Mouse (Mus musculus) kidney, postnatal 14 days (tissue): ENCODE results near the gene Gpr137.

ENCODE experiments used
- DNase-seq: peaks from one replicate; pipeline ENCODE4 v3.0.0; 2022; ENCODE audit warnings: mixed read lengths

Gene Gpr137

DNA sequence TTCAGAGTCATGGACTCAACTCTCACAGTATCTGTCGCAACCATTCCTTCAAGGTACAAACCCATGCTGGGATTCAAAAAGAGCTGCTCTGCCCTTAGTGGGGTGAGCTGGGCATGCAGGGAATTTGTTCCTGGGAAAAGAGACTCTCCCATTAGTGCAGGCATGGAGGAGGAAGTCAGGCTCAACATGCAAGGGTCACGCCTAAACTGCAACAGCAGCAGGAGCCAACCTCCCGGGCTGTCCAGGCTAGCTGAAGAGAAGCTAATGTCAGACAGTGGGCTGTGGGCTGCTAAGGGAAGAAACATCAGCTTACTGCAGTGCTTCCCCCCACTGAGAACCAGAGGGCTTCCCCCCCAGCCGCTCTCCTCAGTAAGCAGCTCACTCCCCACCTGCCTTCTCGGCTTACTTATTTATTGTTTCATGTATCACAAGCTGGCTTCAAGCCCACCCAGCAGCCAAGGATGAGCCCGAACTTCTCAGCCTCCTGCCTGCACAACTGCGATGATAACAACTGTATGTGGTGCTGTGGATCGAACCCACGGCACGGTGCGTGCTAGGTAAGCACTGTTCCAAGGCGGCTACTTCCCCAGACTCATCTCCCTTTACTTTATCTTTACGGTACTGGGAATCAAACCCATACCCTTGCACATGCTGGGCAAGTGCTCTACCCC, 30.1 kb upstream of the Gpr137 start:
- DNase-seq, result no peak

DNA sequence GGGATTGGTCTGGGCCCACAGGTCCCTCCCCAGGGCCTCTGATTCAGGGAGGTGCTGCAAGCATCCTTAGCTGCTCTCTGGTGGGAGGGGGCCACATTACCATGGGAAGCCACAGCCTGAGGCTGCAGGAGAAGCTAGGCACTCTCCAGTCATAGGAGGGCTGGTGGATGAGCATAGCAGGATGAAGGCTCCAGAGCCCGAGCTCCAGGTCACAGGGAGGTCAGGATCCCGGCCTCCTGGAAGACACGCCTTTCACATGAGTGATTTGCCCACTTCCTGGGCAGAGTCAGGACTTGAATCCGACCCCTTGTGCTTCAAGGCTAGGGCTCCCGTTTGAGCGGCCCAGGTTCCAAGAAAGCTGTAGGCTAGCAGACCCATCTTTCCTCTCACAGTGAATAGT, 29.4 kb upstream of the Gpr137 start:
- DNase-seq, result no peak

DNA sequence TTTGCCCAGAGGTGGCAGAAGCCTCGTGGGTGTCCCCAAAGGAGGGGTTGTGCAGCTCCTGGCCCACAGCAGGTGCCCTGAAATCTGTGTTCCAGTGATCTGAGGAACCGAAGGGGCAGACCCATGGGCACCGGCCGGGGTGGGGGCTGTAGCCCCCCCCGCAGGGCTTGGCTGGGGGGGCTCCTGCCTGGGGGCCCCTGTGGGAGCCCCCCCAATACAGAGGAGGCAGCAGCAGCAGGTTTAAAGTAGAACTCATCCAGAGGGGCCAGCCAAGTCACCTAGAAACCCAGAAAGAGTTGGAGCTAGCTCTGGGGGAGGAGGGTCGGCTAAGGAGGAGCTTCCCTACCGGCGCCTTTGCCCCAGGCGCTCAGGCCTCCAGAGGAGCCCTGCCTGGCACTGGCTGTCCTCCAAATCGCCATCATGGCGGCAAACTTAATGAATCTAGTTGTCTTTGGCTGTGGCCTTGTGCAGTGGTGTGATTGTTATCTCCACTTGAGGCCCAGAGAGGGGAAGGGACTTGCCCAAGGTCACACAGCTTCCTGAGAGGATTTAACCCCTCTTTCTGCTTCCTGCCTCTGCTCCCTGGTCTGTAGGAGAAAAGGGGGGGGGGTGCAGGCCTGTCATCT, 28.3 kb upstream of the Gpr137 start:
- no peak for DNase-seq

DNA sequence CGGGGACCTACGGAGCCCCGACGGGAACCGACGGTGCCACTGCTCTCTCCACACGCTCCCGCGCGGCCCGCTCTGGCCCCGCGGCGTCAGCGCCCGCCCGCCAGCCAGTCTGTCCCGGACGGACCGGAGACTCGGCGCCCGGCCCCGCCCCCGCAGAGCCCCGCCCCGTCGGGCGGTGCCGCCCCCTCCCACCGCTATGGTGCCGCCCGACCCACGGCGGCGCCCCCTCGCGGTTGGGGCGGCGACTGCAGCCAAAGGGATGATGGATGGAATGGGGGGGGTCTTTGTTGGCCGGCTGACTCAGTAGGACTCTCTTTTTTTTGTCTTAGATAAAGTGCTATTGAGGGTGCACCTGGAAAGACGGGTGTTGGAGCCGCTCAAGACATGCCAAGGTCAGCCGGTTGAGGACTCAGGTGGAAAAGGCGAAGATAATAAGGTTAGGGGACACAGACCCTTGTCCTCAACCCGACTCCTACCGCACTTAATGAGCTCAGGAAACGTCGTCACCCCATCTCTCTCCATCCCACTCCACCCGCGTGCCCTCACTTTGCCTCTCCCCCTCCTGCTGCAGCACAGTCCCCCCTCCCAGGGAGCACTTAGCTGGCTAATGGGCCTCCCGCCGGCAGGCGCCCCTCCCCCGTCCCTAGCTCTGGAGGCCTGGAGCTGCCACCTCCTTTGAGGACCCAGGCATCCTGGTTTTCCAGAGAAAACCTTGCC, 27.5 kb upstream of the Gpr137 start:
- peak; percentile 89 for DNase-seq

DNA sequence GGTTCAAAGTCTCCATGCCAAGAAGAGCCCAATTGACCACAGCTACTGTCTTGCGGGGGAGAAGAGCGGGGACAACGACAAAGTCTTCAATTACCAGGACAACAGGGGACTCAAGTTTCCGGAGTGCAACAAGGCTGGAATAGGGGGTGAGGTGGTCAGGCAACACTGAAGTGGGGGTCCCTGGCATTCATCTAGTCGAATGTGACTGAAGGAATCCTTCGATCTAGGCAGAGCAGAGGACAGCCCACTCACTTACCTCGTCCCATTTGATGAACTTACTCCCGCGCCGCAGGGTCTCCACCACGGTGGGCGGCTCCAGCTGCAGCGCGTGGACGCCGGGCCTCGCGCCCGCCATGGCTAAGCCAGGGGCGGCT, 27.0 kb upstream of the Gpr137 start:
- no peak for DNase-seq

DNA sequence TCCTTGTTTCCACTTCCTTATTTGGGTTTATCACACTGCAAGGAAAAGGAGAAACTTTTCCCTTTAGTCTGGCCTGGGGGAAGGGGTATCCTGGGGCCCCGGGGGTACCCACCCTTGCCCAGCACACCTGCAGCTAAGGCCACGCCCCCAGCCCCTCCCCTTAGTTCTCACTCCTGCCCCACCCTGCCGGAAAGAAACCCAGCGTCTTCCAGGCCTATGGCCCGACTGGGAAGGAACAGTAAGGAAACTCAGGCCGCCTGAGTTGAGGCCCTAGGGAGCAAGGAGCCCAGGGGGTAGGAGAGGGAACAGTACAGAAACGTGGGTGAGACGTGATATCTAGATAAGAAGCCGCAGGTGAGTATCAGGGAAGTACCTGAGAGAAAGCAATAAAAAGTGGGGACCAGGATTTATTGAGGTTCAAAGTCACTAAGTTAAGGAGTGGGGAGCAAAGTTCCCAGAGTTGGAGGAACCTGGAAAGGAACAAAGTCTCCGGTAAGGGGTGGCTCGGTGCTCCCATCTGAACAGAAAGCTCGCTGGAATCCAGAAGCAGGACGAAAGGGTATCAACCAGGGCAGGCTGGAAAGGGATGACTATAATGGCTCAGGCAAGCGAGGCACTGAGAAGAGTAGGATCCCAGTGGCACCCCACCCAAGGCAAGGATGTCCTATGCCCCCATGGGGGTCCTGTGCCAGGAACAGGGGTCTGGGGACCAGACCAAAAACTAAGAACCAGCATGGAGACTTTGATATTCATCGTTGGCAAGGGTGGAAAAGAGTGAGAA, 26.4 kb upstream of the Gpr137 start:
- peak; percentile 66 for DNase-seq

DNA sequence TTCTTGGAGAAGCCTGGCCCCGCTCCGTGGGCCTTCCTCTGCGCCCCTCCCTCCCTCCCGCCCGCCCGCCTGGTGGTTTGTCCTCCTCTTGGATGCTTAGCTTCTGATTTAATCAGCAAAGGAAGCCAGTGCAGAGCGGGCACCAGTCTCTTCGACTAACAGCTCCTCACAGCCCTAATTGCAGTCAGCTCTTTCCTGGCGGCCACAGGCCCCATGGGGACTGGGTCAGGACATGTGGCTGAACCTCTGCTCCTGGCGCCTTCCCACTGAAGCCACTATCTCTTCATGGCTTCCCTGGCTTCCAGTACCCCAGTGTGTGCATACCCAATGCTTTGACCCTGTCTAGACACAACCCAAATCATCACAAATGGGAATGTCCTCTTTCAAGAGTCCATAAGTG, 14.2 kb upstream of the Gpr137 start:
- no peak for DNase-seq

DNA sequence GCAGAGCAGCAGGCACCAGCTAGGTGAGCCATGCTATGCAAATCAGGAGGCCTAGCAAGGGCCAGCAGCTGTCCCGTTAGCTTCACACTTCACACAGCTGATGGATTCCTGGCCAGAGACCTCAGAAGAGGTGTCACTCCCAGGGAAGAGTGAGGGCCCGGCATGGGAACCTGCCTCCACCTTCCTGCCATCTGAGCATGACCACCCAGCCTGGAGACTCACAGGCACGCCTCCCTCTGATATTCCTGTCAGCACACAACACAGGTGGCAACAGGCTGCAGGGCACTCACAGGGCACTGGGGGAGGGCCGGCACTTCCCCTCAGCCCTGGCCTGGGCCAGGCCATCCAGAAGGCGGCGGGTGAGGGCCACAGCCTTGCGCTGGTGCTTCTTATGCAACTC, 13.1 kb upstream of the Gpr137 start:
- DNase-seq, result no peak

DNA sequence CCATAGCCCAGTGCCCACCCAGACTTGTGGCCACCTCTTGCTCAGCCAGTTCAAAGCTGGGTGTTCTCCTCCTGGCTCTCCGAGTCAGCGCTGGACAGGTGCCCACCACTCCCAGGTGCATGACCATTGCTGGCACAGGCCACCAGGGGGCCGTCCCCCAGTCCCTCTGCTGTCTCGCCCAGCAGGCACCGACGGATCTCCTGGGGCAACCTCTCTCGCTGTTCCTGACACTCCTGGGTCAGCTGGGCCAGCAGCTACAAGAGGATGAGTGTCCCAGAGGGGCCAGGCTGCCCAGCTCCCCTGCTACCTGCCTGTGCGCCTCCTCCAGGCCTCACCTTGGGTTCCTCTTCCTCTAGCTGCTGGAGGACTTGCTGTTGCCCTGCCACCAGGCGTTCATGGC, 11.8 kb upstream of the Gpr137 start:
- peak; percentile 78 for DNase-seq

DNA sequence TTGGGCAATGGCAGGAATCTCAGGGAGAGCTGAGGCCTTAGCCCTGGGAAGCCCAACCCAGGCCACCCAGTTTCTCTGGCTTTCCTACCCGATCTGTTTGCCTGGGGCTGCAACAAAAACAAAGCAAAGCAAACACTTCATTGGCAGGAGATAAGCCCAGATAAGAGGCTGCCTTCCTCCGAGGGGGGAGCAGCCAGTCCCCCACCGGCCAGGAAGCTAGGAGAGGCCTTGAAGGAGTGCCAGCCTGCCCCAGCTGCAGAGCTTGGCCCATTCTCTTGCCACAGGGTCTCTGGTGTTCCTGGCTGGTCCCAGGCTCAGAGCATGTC, 10.4 kb upstream of the Gpr137 start:
- peak; percentile 74 for DNase-seq

DNA sequence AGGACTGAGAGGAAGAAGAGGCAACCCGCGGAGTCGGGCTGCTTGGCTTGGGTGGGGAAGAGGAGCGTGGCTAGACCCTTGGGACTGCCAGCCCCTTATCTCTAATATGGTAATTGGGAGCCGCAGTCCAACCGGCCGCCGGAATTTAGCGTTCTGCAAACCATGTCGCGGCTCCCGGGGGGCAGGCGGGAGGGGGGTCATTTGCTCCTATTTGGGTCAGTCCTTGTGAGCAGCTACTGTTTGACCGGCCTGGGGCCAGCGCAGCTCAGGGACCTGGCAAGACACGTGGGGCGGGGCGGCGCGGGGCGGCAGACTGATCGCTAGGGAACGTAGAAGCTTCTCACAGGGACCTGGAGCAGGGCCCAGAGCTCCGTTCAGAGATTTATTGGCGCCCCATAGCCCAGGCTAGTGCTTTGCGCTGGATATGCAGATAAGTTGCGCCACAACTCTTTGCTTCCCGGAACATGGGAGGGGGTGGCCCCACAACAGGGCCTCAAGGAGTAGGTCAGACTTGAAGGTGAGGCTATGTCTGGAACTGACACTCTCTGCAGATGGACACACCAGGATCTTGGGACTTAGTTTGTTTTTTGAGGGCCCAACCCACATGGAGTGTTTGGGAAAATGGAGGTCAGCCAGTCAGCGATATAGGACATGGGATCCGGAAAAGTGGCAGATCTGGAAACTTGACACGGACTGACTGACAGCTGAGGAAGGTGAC, 9.9 kb upstream of the Gpr137 start:
- peak; percentile 92 for DNase-seq

DNA sequence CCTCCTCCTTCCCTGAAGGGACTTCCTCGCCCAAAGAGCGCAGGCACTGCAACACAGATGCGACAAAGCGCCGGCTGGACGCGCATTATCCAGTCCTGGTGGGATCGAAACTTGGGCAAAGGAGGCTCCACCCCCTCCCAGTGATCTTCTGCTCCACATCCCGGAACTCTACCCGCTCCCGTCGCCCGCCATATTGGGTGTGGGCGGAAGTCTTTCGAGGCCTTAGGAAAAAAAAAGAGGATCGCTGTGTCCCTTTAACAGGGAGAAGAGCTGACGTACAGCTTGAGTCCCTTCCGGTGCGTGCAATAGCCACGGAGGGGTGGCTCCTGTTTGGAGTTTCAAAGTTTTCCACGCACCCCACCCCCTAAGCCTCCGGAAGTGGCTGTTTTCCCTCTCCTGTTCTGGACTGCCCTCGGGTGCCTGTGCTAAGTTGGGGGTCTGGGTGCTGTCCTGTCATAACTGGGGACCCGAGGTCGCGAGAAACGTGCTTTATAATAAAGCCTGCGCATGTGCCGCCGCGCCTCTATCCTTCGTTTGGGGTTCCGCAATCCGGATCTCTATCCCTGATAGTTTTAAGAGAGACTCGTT, 9.2 kb upstream of the Gpr137 start:
- peak; percentile 97 for DNase-seq

DNA sequence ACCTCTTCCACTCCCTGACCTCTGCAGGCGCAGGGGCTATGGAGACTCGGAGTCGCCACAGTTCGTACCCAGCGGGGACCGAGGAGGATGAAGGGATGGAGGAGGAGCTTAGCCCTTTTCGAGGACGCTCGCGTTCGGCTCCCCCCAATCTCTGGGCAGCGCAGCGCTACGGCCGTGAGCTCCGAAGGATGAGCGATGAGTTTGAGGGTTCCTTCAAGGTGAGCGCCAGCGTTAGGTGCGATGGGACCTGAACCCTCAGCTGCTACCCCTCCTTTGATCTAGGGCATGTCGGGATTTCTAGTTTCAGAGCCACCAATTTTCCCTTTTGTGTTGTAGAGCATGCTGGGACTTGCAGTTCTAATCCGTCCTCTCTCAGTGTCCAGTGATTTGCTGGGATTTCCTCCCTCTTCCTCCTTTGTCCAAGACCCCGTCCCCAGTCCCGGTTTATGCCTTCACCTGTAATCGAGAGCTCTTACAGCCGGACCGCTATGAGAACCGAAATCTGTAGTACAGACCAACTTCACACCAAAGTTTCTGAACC, 8.4 kb upstream of the Gpr137 start:
- DNase-seq, result peak; percentile 72

DNA sequence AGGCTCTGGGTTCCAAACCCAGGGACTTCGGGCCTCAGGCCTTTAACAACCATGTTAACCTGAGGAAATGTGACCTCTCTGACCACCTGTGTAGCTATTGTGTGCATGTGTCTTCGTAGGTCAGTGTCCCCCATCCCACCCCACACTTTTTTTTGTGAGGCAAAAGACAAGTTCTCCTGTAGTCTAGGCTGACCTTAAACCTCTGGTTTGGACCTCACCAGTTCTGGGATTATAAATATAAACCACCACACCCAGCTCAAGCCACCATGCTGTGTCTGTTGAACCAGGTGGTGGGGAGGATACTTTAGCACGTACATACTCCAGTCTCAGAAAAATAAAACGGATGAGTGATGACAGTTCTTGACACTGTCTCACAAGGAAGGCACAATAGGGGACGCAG, 7.7 kb upstream of the Gpr137 start:
- no peak for DNase-seq

DNA sequence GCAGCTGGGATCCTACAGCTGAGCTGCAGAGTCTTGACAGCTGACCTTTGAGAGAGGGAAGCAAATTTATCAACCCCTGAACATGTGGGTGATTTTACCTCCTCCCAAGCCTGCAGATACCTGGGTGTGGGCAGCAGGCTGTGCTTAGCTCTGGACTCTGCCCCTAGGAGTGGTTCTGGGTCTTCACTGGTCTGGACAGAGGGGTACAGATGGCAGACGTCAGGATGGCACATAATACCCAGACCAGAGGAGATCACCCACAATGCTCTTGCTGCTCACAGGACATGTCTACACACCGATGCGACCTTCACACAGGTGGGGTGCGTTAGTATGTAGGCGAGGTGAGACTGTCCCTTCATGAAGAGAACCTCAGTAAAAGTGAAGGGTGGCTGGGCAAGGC, 7.3 kb upstream of the Gpr137 start:
- no peak for DNase-seq

DNA sequence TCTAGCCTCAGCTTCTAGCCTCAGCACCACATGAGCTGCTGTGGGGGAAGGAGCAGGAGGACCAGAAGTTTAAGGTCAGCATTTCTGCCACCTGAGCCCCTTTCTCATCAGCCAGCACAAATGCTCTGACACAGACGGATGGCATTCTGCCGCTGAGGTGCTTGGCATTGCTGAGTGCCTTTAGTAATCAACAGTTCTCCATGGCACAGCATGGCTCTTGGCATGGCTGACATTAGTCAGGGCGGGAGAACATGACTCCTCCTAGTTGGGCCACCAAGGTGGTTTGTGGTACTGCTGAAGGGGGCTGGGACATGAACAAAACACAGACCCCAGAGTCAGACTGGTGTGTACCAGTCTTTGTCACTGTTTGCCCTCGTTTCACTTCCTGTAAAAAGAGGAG, 5.9 kb upstream of the Gpr137 start:
- DNase-seq, result no peak

DNA sequence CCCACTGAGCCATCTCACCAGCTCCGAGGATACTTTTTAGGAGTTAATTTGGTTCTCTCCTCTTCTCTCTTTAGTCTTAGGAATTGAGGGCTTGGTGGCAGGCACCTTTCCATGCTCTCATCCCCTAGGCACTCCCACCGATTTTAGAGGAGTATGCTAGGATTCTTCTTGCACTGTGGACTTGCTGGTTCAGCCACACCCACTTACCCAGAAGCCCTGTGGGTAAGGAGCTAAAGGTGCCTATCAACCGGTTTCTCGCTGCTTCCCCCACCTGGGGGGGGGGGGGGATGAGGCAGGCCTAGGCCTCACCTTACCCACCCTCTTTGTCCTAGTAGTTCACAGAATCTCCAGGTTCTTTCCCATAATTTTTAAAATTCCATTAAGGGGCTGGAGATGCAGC, 5.5 kb upstream of the Gpr137 start:
- DNase-seq, result no peak

DNA sequence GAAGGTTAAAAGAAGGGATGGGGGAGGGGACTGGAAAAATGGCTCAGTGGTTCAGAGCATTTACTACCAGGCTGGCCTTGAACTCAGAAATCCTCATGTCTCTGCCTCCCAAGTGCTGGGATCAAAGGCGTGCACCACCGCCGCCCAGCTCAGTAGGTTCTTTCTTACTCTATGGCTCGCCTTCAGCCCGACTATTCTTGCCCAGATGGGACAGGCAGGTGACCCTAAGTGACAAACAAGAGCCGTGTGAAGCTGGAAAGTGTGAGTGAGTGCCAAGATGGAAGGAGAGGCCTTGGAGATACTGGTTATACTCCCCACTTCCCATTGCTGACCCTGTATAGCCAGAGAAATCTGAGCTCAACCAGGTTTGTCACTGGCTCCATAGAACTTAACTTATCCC, 1.4 kb upstream of the Gpr137 start:
- DNase-seq, result no peak

DNA sequence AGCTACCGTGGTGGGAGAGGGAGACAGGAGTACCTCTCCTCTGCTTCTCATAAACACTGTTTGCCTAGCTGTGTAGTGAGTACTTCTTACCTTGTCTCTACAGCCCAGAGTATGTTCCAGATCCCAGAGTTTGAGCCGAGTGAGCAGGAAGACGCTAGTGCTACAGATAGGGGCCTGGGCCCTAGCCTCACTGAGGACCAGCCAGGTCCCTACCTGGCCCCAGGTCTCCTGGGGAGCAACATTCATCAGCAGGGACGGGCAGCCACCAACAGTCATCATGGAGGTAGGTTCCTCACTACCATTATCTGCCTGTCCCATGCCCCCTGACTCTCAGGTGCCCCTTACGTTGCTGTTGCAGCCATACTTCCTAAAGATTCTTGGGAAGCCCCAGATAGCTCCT, 484 bp upstream of the Gpr137 start:
- DNase-seq, result no peak

DNA sequence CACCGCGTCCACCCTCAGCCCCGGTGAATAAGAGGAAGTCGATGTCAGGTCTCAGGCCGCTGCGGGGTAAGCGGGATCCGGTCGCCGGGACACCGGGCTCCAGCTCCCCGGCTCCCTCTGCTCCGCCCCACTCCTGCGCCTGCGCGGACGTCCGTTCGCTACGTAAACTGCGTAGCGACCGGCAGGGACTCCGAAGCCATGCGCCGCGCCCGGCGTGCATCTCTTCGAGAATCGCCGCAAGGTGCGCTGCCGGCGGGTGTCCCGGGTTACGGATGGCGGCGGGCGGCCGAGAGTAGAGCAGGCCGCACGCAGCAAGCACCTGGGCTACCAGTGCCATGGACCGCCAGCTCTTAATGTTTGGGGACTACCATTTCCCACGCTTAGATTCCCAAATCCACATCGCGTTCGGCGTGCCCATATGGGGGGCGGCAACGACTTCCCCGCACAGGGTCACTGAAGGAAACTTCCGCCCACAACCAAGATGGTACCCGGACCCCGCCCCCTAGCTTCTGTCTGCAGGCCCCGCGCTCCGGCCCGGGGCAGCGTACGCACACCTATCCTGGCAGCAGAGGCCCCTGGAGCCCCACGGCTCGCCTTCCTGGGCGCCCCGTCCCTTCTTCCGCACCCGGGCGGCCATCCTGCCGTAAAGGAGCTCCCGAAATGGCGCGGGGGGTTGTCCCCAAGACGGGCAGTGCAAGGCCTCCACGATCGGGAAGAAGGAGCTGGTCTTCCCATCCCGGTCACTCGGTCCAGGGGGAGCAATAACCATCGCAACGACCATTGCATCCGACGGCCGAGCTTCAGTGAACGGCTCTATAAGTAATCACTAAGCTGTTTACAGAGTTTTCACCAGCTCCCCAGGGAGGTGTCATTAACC, 670 bp downstream of the Gpr137 start, which contains the start of gene Bad:
Gene Bad (plus strand): TSS at position 490 of the 877 bp plus-strand sequence.
- peak; percentile 95 for DNase-seq
